Mouse (Mus musculus) right cerebral cortex, postnatal 36 days (tissue): ENCODE measurements around the gene Nsmce4a.

Source experiments
- DNase-seq, 2 experiments: peaks; one replicate each; pipeline ENCODE4 v3.0.0; 2022; ENCODE audit warnings: low spot score in 2 of 2, mixed read lengths in 1 of 2

Gene Nsmce4a

DNA sequence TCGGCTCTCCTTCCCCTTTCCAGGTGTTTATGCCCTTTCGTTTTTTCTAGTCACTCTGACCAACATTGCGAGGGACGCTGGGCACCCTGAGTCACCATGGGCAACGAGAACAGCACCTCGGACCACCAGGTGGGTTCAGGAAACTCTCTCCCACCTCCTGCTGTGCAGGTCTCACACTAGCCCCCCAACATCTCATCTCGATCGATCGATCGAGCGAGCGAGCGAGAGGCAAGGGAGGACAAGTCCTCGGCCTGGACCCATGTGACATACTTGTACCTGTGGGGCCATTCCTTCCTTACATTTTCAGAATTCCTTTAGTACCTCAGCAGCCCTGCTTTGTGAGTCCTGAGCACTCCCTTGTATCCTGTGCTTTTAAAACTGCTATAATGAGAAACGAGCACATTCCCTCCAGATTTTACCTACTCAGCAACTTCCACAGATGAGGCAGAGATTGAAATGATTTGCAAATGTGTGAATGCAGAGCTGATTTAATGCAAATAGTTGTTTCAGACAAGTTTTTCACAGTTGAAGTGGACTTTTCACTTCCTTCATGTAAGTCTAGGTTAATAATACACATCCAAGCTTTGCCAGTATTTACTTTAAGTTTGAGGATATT is 4.6 kb upstream of the Nsmce4a start, which contains the start of gene Tacc2:
Gene Tacc2 (plus strand): TSS at position 51 of the 616 bp plus-strand sequence.
- no peak for DNase-seq

DNA sequence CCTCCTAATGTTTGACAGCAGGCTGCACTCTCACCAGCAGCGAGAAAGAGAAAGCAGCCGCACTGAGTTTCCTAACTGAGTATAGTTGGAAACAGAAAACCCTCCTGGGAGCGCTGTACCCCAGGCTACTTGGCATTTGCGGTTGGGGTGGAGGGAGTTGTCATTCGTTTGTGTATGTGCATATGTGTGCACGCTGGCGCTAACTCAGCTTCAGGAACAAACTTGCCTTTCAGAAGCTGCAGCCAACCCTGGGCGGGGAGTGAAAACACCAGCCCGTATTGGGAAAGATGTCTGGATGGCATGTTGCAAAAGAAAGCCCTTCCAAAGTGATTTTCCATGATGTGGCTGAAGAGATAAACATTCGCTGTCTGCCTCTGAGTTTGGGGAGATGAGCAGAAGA is 4.1 kb upstream of the Nsmce4a start:
- DNase-seq: no peak

DNA sequence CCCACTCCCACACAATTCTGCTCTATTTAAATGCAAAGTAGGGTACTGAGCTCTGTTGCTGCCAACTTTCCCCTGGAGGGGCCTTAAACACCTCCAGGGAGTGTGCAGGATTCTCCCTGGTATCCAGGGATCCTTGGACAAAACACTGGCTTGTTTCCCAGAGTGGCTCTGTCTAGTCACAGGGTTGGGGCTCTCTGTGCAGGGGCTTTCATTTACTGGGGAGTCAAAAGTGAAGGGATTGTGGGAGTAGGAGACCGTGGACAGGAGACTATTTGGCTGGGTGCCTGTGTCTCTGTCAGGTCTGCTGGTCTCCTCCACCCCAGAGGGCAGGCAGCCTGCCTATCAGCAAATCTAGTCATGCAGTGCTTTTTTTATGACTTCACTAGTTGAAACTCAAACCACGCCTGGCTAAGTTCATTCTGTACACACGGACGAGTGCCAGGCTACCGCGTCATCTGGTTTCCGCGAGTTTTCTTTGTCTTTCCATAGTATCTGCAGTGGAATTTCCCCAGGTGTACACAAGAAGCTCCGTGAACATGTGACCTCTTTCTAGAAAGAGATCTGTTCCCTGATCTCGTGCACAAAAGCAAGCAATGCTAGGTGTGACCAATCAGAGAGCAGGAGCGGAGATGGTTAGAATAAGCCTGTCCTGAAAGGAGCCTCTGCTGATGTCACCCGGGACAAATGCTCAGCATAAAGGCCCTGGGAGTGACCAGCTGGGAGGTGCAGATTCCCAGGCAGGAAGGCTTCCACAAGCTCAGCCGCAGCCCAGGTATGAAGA is 1.5 kb upstream of the Nsmce4a start:
- no peak for DNase-seq

DNA sequence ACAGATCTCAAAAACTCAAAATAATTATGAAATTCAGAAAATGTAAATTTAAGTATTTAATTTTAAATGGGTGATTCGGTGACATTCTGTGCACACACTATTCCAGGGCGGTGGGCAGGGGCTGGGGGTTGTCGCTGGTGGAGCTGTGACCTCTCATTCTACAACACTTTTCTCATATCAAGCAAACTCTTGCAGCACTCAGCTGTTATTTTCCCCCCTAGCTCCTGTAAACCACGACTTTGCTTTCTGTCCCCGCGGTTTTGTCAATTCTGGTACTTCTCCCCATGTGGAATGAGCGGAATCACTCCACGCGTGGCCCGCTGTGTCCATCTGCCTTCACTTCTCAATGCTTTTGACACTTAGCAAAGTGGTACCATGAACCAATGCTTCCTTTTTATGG is 828 bp upstream of the Nsmce4a start:
- DNase-seq: no peak

DNA sequence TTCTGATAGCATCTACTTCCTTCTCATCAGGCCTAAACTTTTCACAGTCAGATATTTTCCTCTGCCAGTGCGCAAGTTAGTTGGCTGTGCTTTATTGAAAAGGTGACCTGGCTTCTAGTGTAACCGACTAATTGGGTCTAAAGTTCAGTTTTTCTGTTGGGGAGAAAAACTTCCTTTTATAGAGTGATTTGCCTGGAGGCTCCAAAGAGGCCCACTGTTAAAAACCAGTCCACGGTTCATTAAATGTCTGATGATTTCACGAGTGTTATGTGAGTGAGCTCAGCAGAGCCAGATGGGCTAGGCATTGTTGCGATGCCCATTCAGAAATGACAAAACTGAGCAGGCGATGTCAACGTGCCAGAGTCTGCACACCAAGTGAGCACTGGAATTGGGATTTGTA is 2.4 kb downstream of the Nsmce4a start:
- DNase-seq: no peak

DNA sequence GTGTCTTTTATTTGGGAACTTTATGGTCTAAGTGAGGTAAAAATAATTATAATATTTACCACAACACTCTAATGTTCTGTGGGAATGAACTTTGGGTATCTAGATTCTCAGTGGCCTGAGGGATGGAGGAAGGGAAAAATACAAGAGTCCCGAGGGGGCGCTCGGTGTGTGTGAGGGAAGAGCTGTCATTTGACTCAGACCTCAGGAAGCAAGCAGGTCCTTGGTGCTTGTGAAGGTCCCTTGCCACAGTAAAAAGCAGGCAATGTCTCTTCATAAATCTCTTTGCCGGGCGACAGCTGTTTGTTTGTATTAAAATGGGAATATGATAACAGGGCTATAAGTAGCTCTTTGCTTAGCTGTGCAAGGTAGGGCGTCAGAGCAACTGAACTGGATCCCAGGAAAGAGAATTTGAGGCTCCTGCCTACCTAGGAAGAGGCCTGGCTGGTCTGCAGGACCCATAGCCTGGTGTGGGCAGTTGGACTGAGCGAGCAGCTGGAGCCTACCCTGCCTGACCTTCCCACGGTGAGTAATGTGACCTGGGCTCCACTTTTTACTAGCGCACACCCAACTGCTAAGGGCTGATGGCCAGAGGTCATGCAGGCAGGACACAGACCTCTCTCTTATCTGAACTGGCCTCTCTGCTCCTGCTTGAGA is 4.0 kb downstream of the Nsmce4a start:
- no peak for DNase-seq

DNA sequence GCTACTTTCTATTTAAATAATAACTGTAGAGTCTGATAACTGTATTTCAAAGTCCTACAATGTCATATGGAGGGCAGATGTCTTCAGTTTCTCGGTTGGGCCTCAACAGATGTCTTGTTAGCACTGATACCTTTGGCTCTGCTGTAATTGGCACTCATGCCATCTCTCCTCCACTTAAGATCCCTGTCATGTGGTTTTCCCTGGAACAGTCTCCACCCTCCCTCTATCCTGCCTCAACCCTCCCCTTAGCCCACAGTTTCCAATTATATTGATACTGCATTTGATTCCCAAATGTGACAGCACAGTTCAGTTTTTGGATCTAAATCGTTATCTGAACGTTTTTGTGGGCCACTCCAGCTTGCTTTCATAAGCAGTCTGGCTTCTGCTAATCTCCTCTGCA is 8.3 kb downstream of the Nsmce4a start:
- no peak for DNase-seq

DNA sequence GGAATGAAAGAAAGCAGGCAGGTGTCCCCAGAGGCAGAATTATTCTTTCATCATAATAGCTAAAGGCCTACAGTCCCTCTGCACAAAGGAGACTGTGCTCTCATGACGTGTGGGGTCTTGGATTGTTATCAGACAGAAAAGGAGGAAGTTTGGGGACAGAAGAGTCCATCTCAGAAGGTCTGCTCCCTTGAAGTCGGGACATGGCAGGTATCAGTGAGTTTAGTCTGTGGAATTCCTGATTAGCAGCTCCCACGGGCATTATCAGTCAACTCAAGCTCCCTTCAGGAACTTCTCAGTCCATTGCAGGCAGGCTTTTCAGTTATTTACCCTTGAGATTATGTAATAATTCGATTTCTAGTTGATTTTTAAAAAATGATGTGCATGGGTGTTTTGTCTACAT is 9.0 kb downstream of the Nsmce4a start:
- DNase-seq: no peak

DNA sequence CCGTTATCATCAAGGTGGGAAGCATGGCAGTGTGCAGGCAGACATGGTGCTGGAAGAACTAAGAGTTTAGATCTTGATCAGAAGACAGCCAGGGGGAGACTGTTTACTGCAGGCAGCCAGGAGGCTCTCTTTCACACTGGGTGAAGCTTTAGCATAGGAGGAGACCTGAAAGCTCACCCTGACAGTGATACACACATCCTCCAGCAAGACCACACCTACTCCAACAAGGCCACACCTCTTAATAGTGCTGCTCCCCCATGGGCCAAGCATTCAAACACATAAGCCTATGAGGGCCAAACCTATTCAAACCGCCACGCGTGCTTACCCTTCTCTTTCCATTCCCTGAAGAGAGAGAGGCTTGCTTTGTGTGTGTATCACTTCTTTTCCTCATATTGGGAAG is 9.6 kb downstream of the Nsmce4a start:
- DNase-seq: no peak

DNA sequence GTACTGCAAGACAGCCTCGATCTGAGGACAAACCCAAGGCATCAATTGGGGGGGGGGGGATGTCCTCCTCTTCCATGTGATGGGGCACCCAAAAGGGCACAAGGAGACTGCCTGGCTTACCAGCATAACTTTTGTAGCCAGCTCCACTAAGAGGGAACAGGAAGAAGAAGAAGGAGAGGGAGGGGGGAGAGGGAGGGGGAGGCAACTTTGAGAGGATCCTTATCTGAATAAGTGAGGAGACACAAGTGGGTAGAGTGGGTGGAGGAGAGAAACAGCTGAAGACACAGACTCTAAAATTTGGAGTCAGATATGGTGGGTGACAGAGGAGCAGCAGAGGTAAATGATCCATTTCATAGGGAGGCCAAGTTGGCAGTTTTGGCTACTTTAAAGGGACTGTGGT is 12.0 kb downstream of the Nsmce4a start:
- DNase-seq: no peak

DNA sequence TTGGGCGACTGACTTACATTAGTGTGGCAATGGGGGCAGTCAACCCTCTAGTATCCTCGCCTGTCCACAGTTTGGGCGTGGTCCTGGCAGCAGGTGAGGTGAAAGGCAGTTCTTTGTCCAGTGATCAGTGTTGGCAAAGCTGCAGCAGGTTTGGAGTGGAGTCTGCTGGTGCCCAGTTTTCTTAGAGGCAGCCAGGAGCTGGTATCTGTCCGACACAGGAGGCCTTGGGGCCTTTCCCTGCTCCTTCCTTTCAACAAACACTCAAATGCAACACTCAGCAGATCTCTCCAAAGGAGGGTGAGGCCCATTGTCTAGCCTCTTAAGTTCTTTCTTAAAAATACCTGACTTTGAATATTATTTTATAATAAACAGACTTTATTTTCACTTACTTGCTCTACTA is 14.3 kb downstream of the Nsmce4a start:
- DNase-seq: no peak

DNA sequence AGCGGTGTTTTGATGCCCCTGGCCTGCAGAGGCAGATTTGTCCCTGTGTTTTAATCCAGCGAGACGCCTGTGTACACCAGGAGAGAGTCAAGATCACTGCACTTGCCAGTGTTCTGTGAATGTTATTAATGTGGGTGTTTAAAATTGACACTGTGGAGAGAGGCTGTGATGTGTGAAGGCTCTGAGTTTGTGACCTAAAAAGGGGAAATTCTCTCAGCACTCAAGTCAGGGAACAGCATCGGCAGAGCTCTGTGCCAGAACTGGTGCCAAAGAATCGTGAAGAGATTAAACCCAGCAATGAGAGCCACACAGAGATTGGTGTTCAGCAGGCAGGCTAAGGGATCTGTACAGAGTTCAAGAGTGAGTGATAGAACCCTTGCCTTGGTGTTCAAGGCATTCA is 17.3 kb downstream of the Nsmce4a start:
- no peak for DNase-seq

DNA sequence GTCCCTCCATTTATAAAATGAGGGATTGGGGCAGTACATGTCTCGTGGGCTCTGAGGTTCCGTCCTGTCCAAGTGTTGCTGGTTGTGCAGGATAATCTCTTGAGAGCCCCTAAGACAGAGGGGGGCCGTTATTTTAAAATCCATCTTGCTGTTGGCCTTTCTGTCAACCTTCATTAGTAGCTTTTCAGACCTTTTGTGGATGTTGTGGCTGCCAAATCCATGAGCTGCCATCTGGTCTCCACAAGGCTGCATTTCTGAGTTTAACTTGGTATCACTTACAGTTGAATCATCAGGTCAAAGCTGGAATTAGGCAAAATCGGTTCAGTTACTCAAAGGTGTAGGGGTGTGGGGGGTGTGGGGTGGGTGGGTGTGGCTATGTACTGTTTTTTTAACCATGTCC is 19.6 kb downstream of the Nsmce4a start:
- no peak for DNase-seq

DNA sequence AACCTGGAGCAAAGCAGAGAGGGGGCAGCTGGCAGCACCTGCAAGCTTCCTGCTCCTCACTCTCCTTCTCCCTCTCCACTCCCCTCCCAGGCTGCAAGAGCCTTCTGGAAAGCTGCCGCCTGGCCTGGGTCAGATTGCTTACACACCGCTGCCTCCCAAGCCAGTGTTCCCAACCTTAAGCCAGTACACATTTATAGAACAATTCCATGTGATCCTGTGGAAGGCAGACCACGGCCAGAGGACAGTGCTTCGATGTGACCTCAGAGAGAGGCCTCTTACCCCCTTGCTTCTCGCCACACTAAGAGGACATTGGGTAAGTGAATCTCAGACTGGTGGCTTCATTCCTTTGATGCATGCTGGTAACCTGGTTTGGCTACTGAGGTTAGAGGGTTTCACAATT is 20.1 kb downstream of the Nsmce4a start:
- no peak for DNase-seq

DNA sequence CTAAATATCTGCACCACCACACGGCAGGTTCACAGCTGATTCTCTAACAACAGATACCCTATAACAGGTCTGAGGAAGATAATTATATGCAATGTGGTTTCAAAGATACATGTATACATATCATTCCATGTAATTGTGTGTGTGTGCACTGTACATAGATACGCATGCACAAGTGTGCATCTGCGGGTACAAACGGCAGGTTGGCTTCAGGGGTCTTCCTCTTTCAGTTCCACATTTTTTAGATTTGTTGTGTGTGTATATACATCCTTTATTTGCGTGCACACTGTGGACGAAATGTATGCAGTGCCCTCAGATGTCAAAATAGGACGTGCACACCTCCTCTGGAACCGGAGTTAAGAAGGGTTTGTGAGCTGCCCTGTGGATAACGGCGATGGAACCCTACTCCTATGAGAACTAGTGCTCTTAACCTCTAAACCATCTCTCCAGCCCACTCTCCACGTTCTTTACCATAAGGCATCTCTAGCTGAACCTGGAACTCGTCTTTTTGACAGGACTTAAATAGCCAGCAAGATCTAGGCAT is 25.2 kb downstream of the Nsmce4a start:
- DNase-seq: no peak

DNA sequence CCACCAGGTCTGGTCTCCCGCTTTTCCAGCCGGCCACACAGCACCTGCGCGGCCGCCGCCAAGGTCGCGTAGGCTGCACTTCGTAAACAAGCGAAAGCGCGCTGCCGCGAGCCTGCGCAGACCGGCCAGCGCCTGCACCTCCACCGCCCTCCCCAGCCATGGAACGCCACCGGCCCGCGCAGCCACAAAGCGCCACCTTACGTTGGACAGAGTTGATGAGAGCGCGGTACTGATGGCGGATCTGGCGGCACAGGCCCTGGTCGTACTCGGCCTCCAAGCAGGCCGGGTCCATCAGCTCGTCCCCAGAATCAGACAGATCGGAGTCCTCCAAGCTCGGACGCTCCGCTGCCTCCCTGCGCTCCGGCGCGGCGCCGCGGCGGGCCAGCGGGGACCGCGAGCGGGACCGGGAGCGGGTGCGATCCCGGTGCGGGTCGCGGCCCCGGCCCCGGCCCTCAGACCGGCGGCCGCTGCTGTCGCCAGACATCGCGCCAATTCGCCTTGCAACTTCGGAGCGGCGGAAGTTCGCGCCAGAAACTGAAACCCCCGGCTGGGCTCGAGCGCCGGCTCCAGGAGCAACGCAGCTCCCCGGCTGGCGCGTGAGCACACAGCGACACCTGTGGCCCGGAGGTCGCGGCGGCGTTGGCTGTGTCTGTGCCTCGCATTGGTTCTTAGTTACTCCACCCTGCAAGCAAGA is 26.0 kb downstream of the Nsmce4a start:
- DNase-seq: peak; percentile 86 to 88

DNA sequence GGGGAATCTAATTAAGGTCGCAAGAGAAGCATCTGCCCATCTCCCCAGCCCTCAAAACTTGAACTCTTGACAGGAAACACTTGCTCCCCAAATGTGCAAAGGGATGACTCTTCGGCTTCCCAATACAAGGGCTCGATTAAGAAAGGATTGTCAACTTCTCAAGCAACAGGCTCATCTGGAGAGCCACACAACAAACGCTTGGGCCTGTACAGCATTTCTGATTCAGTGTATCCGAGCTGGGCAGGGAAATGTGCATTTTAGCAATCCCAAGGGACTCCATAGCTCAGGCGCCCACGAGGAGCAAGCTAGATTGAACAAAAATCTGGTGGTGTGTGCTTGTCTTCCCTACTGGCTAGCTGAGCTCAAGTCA is 26.5 kb downstream of the Nsmce4a start:
- DNase-seq: no peak

DNA sequence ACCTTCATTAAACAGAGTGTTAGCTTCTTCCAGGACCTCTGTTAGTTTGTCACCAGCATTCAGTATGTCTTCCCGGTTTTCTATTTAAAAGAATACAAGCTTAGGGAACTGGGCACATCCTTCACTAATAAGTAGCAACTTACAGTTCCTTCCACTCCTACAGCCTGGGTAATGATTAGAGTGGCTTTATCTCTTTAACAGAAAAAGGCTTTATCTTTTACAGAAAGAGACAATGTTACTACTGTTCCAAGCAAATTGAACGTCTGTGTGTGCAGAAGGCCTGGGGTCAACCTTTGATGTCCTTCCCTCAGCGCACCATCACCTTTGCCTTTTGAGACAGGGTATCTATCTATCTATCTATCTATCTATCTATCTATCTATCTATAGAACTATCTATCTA is 27.0 kb downstream of the Nsmce4a start:
- no peak for DNase-seq

DNA sequence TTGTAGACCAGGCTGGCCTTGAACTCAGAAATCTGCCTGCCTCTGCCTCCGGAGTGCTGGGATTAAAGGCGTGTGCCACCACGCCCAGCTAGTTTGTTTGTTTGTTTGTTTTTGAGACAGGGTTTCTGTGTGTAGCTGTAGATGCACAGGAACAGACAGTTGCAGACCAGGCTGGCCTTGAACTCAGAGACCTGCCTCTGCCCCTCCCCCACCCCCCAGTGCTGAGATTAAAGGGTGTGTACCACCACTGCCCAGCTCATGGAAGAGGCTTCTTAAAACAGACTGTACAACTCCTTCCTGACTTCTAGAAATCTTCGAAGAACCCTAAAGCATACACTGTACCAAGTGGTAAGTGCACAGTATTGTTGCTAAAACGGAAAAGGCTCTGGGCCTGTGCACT is 27.5 kb downstream of the Nsmce4a start:
- DNase-seq: no peak

DNA sequence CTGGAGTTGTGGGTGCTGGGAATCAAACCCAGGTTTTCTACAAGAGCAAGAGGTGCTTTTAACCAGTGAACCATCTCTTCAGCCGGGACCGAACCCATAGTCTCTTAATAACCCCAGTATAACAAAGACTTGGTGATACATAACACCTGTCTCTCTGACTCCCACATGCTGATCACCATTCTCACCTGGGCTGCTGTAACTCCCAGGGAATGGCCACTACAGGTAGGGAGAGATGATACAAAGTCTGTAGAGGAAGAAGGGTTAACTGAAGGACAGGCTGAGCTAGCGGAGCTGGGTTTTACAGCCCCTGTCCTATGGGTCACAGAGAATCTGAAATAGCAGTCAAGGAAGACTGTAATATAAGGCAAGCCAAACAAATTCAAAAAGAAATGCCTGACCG is 29.7 kb downstream of the Nsmce4a start:
- DNase-seq: no peak

DNA sequence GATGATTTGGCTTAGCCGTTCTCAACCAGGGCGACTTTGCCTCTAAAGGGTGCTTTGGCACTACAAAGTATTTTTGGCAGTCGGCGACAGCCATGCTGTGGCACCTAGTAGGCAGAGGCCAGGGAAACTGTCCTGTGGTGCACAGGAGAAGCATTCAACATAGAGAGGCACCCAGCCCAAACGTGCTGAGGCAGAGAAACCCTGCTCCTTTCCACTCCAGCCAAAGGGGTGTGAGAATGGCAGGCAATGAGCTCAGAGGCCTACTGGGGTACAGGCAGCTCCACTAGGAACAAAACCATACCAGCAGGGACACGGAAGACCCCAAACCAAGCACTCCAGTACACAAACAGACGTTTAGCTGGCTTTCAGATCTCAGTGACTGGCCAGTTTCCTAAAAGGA is 32.7 kb downstream of the Nsmce4a start:
- no peak for DNase-seq

DNA sequence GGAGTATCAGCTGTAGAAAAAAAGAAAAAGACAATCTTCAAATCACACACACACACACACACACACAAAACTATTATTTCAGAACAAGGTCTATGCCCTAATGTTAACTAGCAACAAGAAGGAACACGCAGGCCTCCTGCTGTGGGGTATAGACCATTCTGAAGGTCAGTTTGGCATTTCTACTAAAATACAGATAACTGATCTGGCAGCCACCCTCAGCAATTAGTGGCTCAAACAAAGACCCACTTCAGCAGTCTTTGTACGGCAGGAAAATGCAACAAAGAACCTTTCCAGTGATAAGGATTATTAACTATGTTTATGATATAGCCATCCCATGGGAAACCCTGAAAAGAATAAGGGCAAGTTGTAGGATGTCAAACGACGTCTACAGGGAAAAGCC is 35.9 kb downstream of the Nsmce4a start:
- no peak for DNase-seq
